Mouse (Mus musculus) hindbrain, embryonic 15.5 days (tissue): ENCODE measurements around the gene Iqcf1. TPM values are rescaled to one million over a fixed set of nuclear protein-coding genes. Genes with fewer than 3 reads are reported as not detected.

Experiments used
- ATAC-seq: fragments of 200-750 bp; cut with Nextera tagmentation; 2 replicates; pipeline ENCODE4 v1.8.0; 2017; ENCODE audit warnings: low read depth, moderate number of reproducible peaks, moderate TSS enrichment; ENCODE audit not compliant: low FRiP score
- H3K27ac ChIP-seq: fragments of 300-500 bp; sonication (generic); replicated peaks from 2 replicates; pipeline ENCODE4 v1.5.1; 2015; ENCODE audit warnings: mild to moderate bottlenecking, inconsistent platforms
- H3K27me3 ChIP-seq: fragments of 300-500 bp; sonication (generic); 2 replicates; pipeline ENCODE4 v1.6.1; 2015; ENCODE audit warnings: control low read depth, inconsistent platforms
- H3K36me3 ChIP-seq: fragments of 300-500 bp; sonication (generic); 2 replicates; pipeline ENCODE4 v1.6.1; 2015; ENCODE audit warnings: control low read depth, inconsistent platforms
- H3K4me1 ChIP-seq: fragments of 300-500 bp; sonication (generic); replicated peaks from 2 replicates; pipeline ENCODE4 v1.6.1; 2015; ENCODE audit warnings: control low read depth, inconsistent platforms
- H3K4me2 ChIP-seq: fragments of 300-500 bp; sonication (generic); 2 replicates; pipeline ENCODE4 v1.6.1; 2015; ENCODE audit warnings: moderate library complexity, mild to moderate bottlenecking, inconsistent platforms
- H3K4me3 ChIP-seq: fragments of 300-500 bp; sonication (generic); 2 replicates; pipeline ENCODE4 v1.5.1; 2015; ENCODE audit warnings: mild to moderate bottlenecking, inconsistent platforms
- H3K9ac ChIP-seq: fragments of 300-500 bp; sonication (generic); 2 replicates; pipeline ENCODE4 v1.6.1; 2015; ENCODE audit warnings: inconsistent platforms
- H3K9me3 ChIP-seq: fragments of 300-500 bp; sonication (generic); 2 replicates; pipeline ENCODE4 v1.6.1; 2016; ENCODE audit warnings: control low read depth, inconsistent platforms
- WGBS: fragments of 180-500 bp; shearing (Covaris S2); methylation state at CpG from one replicate; pipeline ENCODE4 v1.1.7; 2015; 5-methylcytosine and 5-hydroxymethylcytosine counted together
- polyA plus RNA-seq: library from polyadenylated mRNA; unstranded; fragments of >200 nt; fragmentation: Nextera tagmentation; extraction: Ambion mirVana; gene quantifications from 2 replicates; pipeline ENCODE4 v1.2.1, GENCODE M21; 2015

Gene Iqcf1
- polyA plus RNA-seq, 1 experiment from 2014 or later: not detected

- Histone ChIP-seq H3K27me3 (no peaks in the 10 kb centered on the region), H3K9ac (no peak overlapping the region), H3K36me3 (no peaks in the 10 kb centered on the region), H3K4me1 (no peaks in the 10 kb centered on the region), H3K4me3 (no peak overlapping the region), H3K4me2 (no peak overlapping the region), H3K9me3 (no peaks in the 10 kb centered on the region), H3K27ac (no peak overlapping the region)
- 95% methylated on average over 10 of the region's 10 CpGs for WGBS
- ATAC-seq: no peak
These were observed 9.6 kb downstream of the Iqcf1 start for GRCm38 (mm10) chr9:106509356-106509755.

GRCm38 (mm10) chr9:106512729-106513450, 13.1 kb downstream of the Iqcf1 start:
- Histone ChIP-seq H3K9me3 (no peaks in the 10 kb centered on the region), H3K4me1 (no peaks in the 10 kb centered on the region), H3K4me3 (no peak overlapping the region), H3K27ac (no peak overlapping the region), H3K4me2 (no peak overlapping the region), H3K27me3 (no peaks in the 10 kb centered on the region), H3K9ac (no peak overlapping the region), H3K36me3 (no peaks in the 10 kb centered on the region)
- no peak for ATAC-seq
- 64% methylated on average over 13 of the region's 13 CpGs for WGBS

- H3K4me1 ChIP-seq: no peaks in the 10 kb centered on the region
- no peak overlapping the region for H3K4me3 ChIP-seq
- no peak overlapping the region for H3K4me2 ChIP-seq
- 81% methylated on average over 6 of the region's 6 CpGs for WGBS
- no peaks in the 10 kb centered on the region for H3K36me3 ChIP-seq
- ATAC-seq: no peak
- H3K9ac ChIP-seq: no peak overlapping the region
- no peaks in the 10 kb centered on the region for H3K27me3 ChIP-seq
- no peaks in the 10 kb centered on the region for H3K9me3 ChIP-seq
- no peak overlapping the region for H3K27ac ChIP-seq
These were observed 13.8 kb downstream of the Iqcf1 start for GRCm38 (mm10) chr9:106513566-106513965.

GRCm38 (mm10) chr9:106514273-106514672, 14.5 kb downstream of the Iqcf1 start, which contains the start of gene Iqcf5:
Iqcf5 (plus strand) TSS chr9:106514573.
- Histone ChIP-seq H3K27ac (no peak within 1 kb of the TSS), H3K4me1 (no peaks in the 10 kb centered on the region), H3K4me2 (no peak within 1 kb of the TSS), H3K36me3 (no peaks in the 10 kb centered on the region), H3K4me3 (no peak within 1 kb of the TSS), H3K27me3 (no peaks in the 10 kb centered on the region), H3K9me3 (no peaks in the 10 kb centered on the region), H3K9ac (no peak within 1 kb of the TSS)
- no peak for ATAC-seq
- 89% methylated on average over 4 of the region's 4 CpGs for WGBS

- no peak overlapping the region for H3K9ac ChIP-seq
- H3K27me3 ChIP-seq: no peaks in the 10 kb centered on the region
- 90% methylated on average over 2 of the region's 2 CpGs for WGBS
- no peaks in the 10 kb centered on the region for H3K36me3 ChIP-seq
- no peaks in the 10 kb centered on the region for H3K9me3 ChIP-seq
- no peak overlapping the region for H3K4me3 ChIP-seq
- no peaks in the 10 kb centered on the region for H3K4me1 ChIP-seq
- no peak overlapping the region for H3K27ac ChIP-seq
- H3K4me2 ChIP-seq: no peak overlapping the region
- ATAC-seq: no peak
These were observed 19.7 kb downstream of the Iqcf1 start for GRCm38 (mm10) chr9:106519433-106519832.

GRCm38 (mm10) chr9:106519909-106520308, 20.1 kb downstream of the Iqcf1 start:
- WGBS: 85% methylated on average over 8 of the region's 8 CpGs
- Histone ChIP-seq H3K9ac (no peak overlapping the region), H3K9me3 (no peaks in the 10 kb centered on the region), H3K27me3 (no peaks in the 10 kb centered on the region), H3K4me1 (no peaks in the 10 kb centered on the region), H3K4me2 (no peak overlapping the region), H3K4me3 (no peak overlapping the region), H3K27ac (no peak overlapping the region), H3K36me3 (no peaks in the 10 kb centered on the region)
- no peak for ATAC-seq

- H3K4me2 ChIP-seq: no peak overlapping the region
- H3K36me3 ChIP-seq: no peaks in the 10 kb centered on the region
- H3K4me1 ChIP-seq: no peaks in the 10 kb centered on the region
- WGBS: 32% methylated on average over 3 of the region's 3 CpGs
- no peak for ATAC-seq
- no peak overlapping the region for H3K9ac ChIP-seq
- H3K27me3 ChIP-seq: no peaks in the 10 kb centered on the region
- no peak overlapping the region for H3K4me3 ChIP-seq
- no peak overlapping the region for H3K27ac ChIP-seq
- H3K9me3 ChIP-seq: no peaks in the 10 kb centered on the region
These were observed 32.1 kb downstream of the Iqcf1 start for GRCm38 (mm10) chr9:106531833-106532232.

- H3K27me3 ChIP-seq: no peaks in the 10 kb centered on the region
- H3K9me3 ChIP-seq: no peaks in the 10 kb centered on the region
- no peak overlapping the region for H3K4me3 ChIP-seq
- H3K27ac ChIP-seq: no peak overlapping the region
- no peaks in the 10 kb centered on the region for H3K4me1 ChIP-seq
- H3K9ac ChIP-seq: no peak overlapping the region
- H3K36me3 ChIP-seq: no peaks in the 10 kb centered on the region
- no peak for ATAC-seq
- WGBS: 91% methylated on average over 7 of the region's 7 CpGs
- H3K4me2 ChIP-seq: no peak overlapping the region
These were observed 34.5 kb downstream of the Iqcf1 start for GRCm38 (mm10) chr9:106534296-106534695.

- Histone ChIP-seq H3K4me3 (no peak overlapping the region), H3K4me1 (no peaks in the 10 kb centered on the region), H3K4me2 (no peak overlapping the region), H3K9ac (no peak overlapping the region), H3K9me3 (no peaks in the 10 kb centered on the region), H3K27me3 (no peaks in the 10 kb centered on the region), H3K36me3 (no peaks in the 10 kb centered on the region), H3K27ac (no peak overlapping the region)
- 88% methylated on average over 11 of the region's 11 CpGs for WGBS
- no peak for ATAC-seq
These were observed 35.2 kb downstream of the Iqcf1 start for GRCm38 (mm10) chr9:106534975-106535374.

Other genes starting within 250 kb of the Iqcf1 start
- gene Poc1a, start 218.9 kb upstream of the Iqcf1 start, polyA plus RNA-seq: 8.8 and 9.3 TPM in 2 replicates
- gene Dusp7, start 131.3 kb upstream of the Iqcf1 start, polyA plus RNA-seq: 13.3 and 15.0 TPM in 2 replicates
- 620 and 631 TPM in 2 replicates for gene Rpl29, start 70.5 kb upstream of the Iqcf1 start, polyA plus RNA-seq
- 22.9 and 24.9 TPM in 2 replicates for gene Acy1, start 61.6 kb upstream of the Iqcf1 start, polyA plus RNA-seq
- gene Abhd14b, start 52.5 kb upstream of the Iqcf1 start, polyA plus RNA-seq: 9.2 and 11.3 TPM in 2 replicates
- gene Abhd14a, start 52.3 kb upstream of the Iqcf1 start, polyA plus RNA-seq: 77.0 and 80.7 TPM in 2 replicates
- gene Pcbp4, start 46.7 kb upstream of the Iqcf1 start, polyA plus RNA-seq: 246 and 264 TPM in 2 replicates
- gene Gpr62, start 34.0 kb upstream of the Iqcf1 start, polyA plus RNA-seq: 1.4 TPM in 2 replicates
- 45.7 and 45.9 TPM in 2 replicates for gene Rrp9, start 24.0 kb upstream of the Iqcf1 start, polyA plus RNA-seq
- 0.77 and 0.89 TPM in 2 replicates for gene Parp3, start 23.0 kb upstream of the Iqcf1 start, polyA plus RNA-seq
- gene Iqcf5, start 14.6 kb downstream of the Iqcf1 start, polyA plus RNA-seq: not detected in 2 replicates
- not detected in 2 replicates for gene Iqcf3, start 61.7 kb downstream of the Iqcf1 start, polyA plus RNA-seq
- not detected in 2 replicates for gene Iqcf4, start 71.0 kb downstream of the Iqcf1 start, polyA plus RNA-seq
- gene Iqcf6, start 126.6 kb downstream of the Iqcf1 start, polyA plus RNA-seq: not detected in 2 replicates
- 8.7 and 9.7 TPM in 2 replicates for gene Grm2, start 156.1 kb downstream of the Iqcf1 start, polyA plus RNA-seq
- 69.6 and 79.0 TPM in 2 replicates for gene Tex264, start 186.0 kb downstream of the Iqcf1 start, polyA plus RNA-seq